Mouse (Mus musculus) hindbrain, embryonic 13.5 days (tissue): ENCODE measurements around the gene Samhd1. TPM values are rescaled to one million over a fixed set of nuclear protein-coding genes. Genes with fewer than 3 reads are reported as not detected.

Experiments used
- ATAC-seq: fragments of 200-750 bp; cut with Nextera tagmentation; 2 replicates; pipeline ENCODE4 v1.8.0; 2017; ENCODE audit warnings: moderate TSS enrichment; ENCODE audit not compliant: low FRiP score
- H3K27ac ChIP-seq: fragments of 300-500 bp; sonication (generic); 2 replicates; pipeline ENCODE4 v1.5.1; 2015; ENCODE audit warnings: inconsistent platforms, mild to moderate bottlenecking, moderate library complexity
- H3K27me3 ChIP-seq: fragments of 300-500 bp; sonication (generic); 2 replicates; pipeline ENCODE4 v1.6.1; 2015; ENCODE audit warnings: mild to moderate bottlenecking, inconsistent platforms
- H3K36me3 ChIP-seq: fragments of 300-500 bp; sonication (generic); 2 replicates; pipeline ENCODE4 v1.6.1; 2015; ENCODE audit warnings: mild to moderate bottlenecking, inconsistent platforms
- H3K4me1 ChIP-seq: fragments of 300-500 bp; sonication (generic); replicated peaks from 2 replicates; pipeline ENCODE4 v1.6.1; 2015; ENCODE audit warnings: inconsistent platforms
- H3K4me2 ChIP-seq: fragments of 300-500 bp; sonication (generic); 2 replicates; pipeline ENCODE4 v1.6.1; 2015; ENCODE audit warnings: inconsistent platforms, mild to moderate bottlenecking, moderate library complexity
- H3K4me3 ChIP-seq: fragments of 300-500 bp; sonication (generic); 2 replicates; pipeline ENCODE4 v1.5.1; 2015; ENCODE audit warnings: mild to moderate bottlenecking, inconsistent platforms
- H3K9ac ChIP-seq: fragments of 300-500 bp; sonication (generic); 2 replicates; pipeline ENCODE4 v1.6.1; 2015; ENCODE audit warnings: mild to moderate bottlenecking, inconsistent platforms
- H3K9me3 ChIP-seq: fragments of 300-500 bp; sonication (generic); 2 replicates; pipeline ENCODE4 v1.6.1; 2016; ENCODE audit warnings: inconsistent platforms
- WGBS: fragments of 180-500 bp; shearing (Covaris S2); methylation state at CpG from one replicate; pipeline ENCODE4 v1.1.7; 2015; 5-methylcytosine and 5-hydroxymethylcytosine counted together
- polyA plus RNA-seq: library from polyadenylated mRNA; unstranded; fragments of >200 nt; fragmentation: Nextera tagmentation; extraction: Ambion mirVana; gene quantifications from 2 replicates; pipeline ENCODE4 v1.2.1, GENCODE M21; 2015

Gene Samhd1
- polyA plus RNA-seq, 1 experiment from 2014 or later, result 11.9 TPM

- Histone ChIP-seq H3K4me1 (peaks cover 64% of the 10 kb centered on the region), H3K27ac (0 out of 2 replicates have a peak overlapping the region, but pooled peaks have one; percentile 37), H3K4me2 (no peak overlapping the region), H3K36me3 (peaks cover 60% of the 10 kb centered on the region), H3K9ac (no peak overlapping the region), H3K9me3 (no peaks in the 10 kb centered on the region), H3K27me3 (no peaks in the 10 kb centered on the region), H3K4me3 (no peak overlapping the region)
- ATAC-seq, result no peak
- WGBS, result 73% methylated on average over 4 of the region's 4 CpGs
These were observed 81.3 kb downstream of the Samhd1 start for GRCm38 (mm10) chr2:157053787-157054186.

DNA sequence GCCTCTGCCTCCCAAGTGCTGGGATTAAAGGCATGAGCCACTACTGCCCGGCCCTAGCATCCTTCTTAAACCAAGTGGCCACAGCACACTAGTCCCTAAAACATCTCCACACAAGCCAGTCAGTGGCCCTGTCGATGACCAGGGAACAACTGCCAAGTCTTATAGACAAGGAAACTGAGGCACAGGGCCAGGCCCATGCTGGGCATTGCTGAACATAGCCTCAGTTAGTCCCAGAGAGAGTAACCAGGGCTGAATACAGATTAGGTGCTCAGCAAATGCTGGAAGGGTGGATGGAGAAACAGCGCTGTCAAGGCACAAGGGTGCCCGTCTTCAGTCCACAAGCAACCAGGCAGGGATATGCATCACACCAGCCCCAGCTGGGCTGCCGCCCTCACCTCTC is 81.9 kb downstream of the Samhd1 start:
- Histone ChIP-seq H3K4me1 (peaks cover 64% of the 10 kb centered on the region), H3K9me3 (no peaks in the 10 kb centered on the region), H3K4me3 (no peak overlapping the region), H3K4me2 (no peak overlapping the region), H3K27ac (no peak overlapping the region), H3K27me3 (no peaks in the 10 kb centered on the region), H3K9ac (0 out of 2 replicates have a peak overlapping the region, but pooled peaks have one; percentile 24), H3K36me3 (peaks cover 57% of the 10 kb centered on the region)
- no peak for ATAC-seq
- 97% methylated on average over 5 of the region's 5 CpGs for WGBS

DNA sequence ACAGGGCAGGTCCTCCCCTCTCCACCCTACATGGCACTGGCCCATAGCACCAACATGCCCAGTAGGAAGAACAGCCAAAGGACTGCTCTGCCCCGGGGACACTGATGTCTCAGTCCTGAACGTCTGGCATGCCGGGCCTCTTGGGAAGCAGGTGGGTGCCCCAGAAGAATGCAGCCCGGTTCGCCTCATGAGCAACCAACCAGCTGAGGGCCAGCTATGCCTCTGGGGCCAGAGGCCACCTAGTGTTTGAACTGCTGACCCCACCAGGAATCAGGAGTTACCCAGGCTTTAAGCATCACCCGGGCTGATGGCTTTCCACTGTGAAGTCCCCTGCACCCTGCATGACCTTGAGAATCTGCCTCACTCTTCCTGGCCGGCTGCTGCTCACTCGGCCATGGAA is 82.6 kb downstream of the Samhd1 start:
- peaks cover 62% of the 10 kb centered on the region for H3K4me1 ChIP-seq

DNA sequence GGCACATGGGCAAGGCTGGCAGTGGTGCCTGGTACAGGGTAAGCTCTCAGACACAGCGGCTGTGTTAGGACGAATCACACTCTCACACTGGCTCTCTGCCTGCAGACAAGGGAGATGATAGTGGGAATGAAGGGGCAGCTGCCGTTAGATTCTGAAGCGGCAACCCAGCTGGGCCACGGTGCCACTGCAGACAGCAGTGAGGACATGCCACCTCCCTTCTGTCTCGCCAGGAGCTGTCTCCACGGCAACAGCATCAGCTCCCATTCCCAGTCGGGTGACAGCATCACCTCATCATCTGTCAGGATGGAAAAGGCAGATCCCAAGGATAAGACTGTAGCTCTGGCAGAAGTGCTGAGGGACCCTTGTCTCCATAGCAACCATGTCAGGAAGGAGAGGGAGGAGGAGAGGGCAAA is 85.2 kb downstream of the Samhd1 start:
- Histone ChIP-seq H3K9ac (peak overlapping the region; percentile 40), H3K4me3 (peak overlapping the region; percentile 6; the same call in 1 of the 2 replicates), H3K4me1 (peaks cover 56% of the 10 kb centered on the region), H3K4me2 (peak overlapping the region; percentile 39), H3K9me3 (no peaks in the 10 kb centered on the region), H3K27ac (peak overlapping the region; percentile 91), H3K36me3 (peaks cover 61% of the 10 kb centered on the region), H3K27me3 (no peaks in the 10 kb centered on the region)
- ATAC-seq, result peak; percentile 91
- WGBS, result 20% methylated on average over 8 of the region's 8 CpGs

More for the DNA sequence above, 82.6 kb downstream of the Samhd1 start:
- ATAC-seq, result no peak
- Histone ChIP-seq H3K9ac (no peak overlapping the region), H3K27me3 (no peaks in the 10 kb centered on the region), H3K4me3 (no peak overlapping the region), H3K36me3 (peaks cover 58% of the 10 kb centered on the region), H3K4me2 (no peak overlapping the region), H3K27ac (peak overlapping the region; percentile 46; the same call in 1 of the 2 replicates), H3K9me3 (no peaks in the 10 kb centered on the region)
- 75% methylated on average over 8 of the region's 8 CpGs for WGBS

DNA sequence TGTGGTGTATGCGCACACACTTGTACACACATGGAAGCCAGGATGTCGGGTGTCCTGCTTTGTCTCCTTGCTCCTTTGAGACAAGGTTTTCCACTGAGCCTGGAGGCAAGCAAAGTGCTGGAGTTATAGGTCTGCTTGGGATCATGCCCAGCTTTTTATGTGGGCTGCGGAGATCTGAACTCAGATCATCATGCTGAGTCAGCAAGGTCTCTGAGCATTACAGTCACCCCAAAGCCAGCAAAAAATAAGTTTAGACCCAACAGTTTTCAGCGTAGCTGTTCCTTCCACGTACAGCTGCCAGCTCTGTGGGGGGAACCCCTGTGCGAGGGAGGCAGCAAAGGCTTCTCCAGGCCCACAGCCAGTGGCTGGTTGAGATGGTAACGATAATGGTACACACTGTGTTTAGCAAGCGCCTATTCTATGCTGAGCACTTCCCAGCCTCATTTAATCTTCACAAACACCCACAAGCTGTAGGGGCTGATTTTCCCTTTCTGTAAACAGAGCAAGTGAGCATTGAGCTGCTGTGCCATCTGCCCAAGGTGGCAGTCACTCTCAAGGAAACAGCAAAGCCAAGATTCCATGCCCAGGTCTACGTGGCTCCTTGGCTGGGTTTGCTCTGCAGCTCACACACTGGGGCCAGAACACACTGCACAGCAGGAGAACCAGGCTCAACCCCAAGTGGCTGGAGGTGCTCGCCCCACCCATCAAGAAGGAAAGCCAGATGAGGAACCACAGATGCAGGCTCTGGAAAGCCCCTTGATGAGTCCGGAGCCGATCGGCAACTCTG is 86.5 kb downstream of the Samhd1 start:
- Histone ChIP-seq H3K9ac (peak overlapping the region; percentile 56), H3K4me2 (peak overlapping the region; percentile 20; the same call in 1 of the 2 replicates), H3K4me1 (peaks cover 53% of the 10 kb centered on the region), H3K27ac (peak overlapping the region; percentile 91), H3K4me3 (no peak overlapping the region), H3K27me3 (no peaks in the 10 kb centered on the region), H3K36me3 (peaks cover 59% of the 10 kb centered on the region), H3K9me3 (0 out of 2 replicates have a peak, but pooled peaks cover 6% of the 10 kb centered on the region)
- 72% methylated on average over 13 of the region's 13 CpGs for whole genome bisulfite sequencing
- ATAC-seq, result no peak

Other genes starting within 250 kb of the Samhd1 start
- gene Sla2, start 248.1 kb downstream of the Samhd1 start, polyA plus RNA-seq, result 0.28 and 0.31 TPM in 2 replicates
- gene Ndrg3, start 143.2 kb downstream of the Samhd1 start, polyA plus RNA-seq, result 90.3 and 95.0 TPM in 2 replicates
- gene Dsn1, start 128.1 kb downstream of the Samhd1 start, polyA plus RNA-seq, result 12.3 and 13.2 TPM in 2 replicates
- 6.2 and 6.4 TPM in 2 replicates for gene Soga1, start 56.0 kb downstream of the Samhd1 start, polyA plus RNA-seq
- gene Tldc2, start 48.2 kb downstream of the Samhd1 start, polyA plus RNA-seq, result not detected in 2 replicates
- gene Rbl1, start 69.3 kb upstream of the Samhd1 start, polyA plus RNA-seq, result 9.1 and 9.4 TPM in 2 replicates
- gene Rpn2, start 143.8 kb upstream of the Samhd1 start, polyA plus RNA-seq, result 203 and 208 TPM in 2 replicates
- 0.43 and 0.58 TPM in 2 replicates for gene Mroh8, start 144.3 kb upstream of the Samhd1 start, polyA plus RNA-seq
- gene Ghrh, start 212.2 kb upstream of the Samhd1 start, polyA plus RNA-seq, result 0.48 and 1.1 TPM in 2 replicates
- 91.7 and 95.8 TPM in 2 replicates for gene Manbal, start 232.3 kb upstream of the Samhd1 start, polyA plus RNA-seq